Mouse (Mus musculus): ENCODE results near the gene Fmnl1.

Fmnl1 gene

DNA sequence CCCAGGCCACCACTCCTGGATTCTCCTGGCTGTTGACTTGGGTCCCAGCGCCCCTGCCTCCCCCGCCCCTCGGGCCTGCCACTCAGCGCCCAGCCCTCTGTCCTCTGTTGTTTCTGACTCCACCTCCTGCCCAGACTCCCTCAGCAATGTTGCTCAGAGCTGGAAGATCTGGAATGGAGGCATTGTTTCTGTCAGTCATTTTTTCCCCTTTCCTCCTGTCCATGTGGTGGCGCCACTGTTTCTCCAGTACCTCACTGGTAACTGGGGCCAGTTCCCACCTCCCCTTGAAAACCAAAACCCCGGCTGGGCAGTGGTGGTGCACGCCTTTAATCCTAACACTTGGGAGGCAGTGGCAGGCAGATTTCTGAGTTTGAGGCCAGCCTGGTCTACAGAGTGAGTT, 9.5 kb upstream of the Fmnl1 start:
- no peak for DNase-seq (ENCODE audit: low spot score in 2 of 2)

DNA sequence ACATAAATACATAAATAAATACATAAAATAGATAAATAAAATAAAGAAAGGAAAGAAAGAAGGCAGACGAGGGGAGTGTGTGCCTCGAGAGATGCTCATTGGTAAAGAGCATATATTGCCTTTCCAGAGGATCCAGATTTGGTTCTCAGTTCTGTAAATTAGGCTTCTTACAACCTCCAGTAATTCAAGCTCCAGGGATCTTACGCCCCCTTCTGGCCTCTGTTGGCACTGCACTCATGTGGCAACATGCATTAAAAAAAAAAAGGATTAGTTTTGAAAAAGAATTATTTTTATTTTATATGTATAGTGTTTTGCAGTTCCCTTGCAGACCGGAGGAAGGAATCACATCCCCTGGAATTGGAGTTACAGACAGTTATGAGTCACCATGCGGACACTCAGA, 8.8 kb upstream of the Fmnl1 start:
- DNase-seq (ENCODE audit: low spot score in 2 of 2), result no peak

DNA sequence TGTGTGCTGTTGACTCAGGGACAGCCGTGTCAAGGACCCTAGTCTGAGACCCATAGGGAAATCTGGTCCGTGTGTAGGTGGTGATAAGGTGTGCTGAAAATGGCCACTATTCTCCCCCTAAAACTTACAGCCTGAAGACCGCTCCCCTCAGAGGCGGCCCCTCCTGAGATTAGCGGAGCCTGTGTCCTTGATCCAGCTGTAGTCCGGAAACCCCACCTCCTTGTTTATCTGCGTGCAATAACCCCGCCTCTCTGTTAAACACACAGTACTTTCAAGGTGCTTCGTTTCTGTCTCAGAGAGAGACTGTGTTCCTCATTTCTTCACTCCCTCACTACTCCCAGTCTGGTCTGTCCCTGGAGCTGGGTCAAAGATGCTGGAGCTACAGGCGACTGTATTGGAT, 6.5 kb upstream of the Fmnl1 start:
- no peak for DNase-seq (ENCODE audit: low spot score in 2 of 2)

DNA sequence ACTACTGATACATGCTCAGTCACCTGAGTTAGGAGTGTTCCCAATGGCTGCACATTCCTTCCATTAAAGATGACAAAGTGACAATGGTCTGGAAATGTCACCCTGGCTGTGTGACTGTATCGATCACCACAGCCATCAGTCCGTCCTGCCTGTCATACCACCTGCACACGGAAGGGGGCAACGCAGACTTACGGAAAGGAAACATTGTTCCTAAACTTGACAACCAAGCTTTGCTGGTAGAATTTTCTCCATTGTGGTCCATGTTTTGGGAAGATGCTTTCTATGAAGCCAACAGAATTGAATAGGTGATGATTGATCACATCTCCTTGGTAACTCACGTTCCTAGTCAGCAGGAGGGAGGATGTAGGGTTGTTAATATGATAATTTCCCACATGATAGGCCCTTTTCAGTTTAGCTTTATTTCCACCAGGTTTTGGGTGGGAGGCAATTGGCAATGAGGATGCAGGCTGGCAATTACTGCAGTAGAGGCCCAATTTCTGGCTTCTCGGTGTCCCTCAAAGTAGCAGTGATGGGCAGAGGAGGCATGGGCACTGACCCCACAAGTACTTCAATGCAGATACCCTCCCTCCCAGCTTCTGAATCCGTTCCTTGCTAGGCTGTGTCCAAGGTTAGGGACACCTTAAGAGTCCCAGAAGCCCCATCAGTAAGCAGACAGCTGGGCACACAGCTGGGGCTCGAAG, 2.1 kb upstream of the Fmnl1 start:
- peak in 1 of 2 experiments; percentile 45 for DNase-seq (ENCODE audit: low spot score in 2 of 2)

DNA sequence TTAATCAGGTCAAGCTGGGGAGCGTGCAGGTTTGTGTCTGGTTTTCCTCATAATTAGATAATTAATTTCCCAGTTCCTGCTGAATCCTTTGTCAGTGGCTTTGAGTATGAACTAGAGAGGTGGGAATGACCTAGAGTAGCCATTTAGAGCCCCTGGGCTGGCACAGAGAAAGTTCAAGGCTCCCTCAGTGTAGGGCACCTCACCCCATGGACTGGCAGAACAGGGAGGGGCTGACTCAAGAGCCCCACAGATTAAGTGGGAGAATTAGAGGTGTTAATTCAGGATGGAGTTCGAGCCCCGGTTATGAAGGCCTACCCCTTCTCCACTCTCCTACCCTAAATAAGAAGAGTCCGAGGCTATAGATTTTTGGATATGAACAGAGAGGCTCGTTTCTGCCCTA, 1.2 kb upstream of the Fmnl1 start:
- no peak for DNase-seq (ENCODE audit: low spot score in 2 of 2)

DNA sequence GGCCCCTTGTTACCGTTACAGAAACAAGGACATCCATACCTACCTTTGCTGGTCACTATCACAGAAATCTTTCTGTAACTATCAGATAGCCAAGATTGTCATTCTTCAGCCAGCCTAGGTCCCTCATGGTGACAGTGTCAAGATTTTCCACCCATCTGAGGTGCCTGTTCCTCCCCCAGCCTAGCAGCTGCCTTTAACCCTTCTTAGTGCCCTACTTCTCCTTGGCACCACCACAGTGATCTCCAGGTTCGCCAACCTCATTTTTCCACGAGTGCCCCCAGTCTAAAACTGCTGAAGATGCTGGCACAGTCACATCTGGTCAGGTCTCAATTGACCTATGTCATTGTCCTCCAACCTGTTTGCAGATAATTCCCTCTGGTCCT, 805 bp upstream of the Fmnl1 start:
- no peak for DNase-seq (ENCODE audit: low spot score in 2 of 2)

DNA sequence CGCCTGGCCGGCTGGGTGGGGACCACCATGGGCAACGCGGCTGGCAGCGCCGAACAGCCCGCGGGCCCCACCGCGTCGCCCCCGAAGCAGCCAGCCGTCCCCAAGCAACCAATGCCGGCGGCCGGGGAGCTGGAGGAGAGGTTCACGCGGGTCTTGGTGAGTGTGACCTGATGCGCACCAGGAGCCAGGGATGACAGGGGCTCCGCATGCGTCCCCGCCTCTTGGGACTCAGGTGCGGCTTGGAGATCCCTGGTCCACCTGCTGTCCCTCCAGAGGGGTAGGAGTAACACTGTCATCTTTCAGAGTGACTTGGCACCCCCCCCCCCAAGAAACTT, 346 bp downstream of the Fmnl1 start:
- no peak for DNase-seq (ENCODE audit: low spot score in 2 of 2)

DNA sequence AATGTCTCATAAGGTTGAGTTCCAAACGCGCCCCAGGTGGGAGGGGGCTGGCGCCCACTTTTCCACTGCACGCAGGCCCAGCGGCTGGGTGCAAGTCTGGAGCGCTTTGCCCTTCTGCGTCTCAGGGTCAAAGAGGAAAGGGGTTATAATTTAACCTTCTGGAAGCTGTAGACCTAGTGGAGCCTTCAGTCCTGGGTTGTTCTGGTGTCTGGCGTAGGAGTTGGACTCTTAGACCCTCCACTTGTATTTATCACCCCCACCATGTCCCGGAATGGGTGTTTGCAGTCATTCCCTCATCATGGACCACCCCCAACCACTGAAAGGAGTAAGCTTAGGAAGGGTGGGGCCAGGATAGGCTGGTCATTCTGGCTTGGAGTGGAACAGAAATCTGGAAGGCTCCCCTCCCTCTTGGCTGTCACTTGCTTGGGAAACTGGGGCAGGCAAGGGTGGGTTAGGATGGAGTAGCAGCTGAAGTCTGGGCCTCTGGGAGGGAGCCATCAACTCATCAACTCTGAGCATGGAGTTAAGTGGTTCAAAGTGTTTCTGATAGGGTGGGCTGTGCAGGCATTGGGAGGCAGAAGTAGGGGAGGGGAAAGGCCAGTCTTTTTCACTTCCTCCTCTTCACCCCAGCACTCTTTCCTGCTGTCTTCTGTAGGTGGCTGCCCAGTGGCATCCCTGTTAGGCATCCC, 940 bp downstream of the Fmnl1 start:
- no peak for DNase-seq (ENCODE audit: low spot score in 2 of 2)

DNA sequence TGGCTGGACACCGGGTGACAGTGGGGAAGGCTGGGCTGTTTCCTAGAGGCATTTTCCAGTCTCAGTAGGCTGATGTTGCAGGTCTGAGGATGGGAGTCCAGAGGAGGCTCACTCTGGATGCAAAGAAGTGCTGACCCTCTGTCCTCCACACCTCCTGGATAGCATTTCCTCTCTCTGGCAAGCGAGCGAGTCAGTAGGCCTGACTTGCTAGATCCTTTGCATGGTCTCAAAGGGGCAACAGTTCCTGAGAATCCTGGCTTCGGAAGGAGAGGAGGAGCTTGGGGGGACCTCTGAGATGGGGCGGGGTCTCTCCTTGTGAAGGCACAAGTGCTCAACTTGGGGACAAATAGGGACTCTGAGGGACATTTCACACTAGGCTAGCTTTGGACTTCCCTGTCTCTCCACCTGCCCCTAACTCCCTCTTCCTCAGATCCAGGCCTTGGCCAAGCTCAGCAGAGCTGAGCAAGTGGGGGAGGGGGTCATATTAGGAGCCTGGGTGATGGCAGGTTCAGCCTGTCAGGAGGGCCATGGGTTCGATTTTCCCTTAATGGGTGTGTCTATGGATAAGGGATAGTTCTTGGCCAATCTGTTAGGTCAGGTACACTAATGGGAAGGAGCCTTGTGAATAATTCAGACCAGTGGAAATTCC, 1.6 kb downstream of the Fmnl1 start:
- no peak for DNase-seq (ENCODE audit: low spot score in 2 of 2)

DNA sequence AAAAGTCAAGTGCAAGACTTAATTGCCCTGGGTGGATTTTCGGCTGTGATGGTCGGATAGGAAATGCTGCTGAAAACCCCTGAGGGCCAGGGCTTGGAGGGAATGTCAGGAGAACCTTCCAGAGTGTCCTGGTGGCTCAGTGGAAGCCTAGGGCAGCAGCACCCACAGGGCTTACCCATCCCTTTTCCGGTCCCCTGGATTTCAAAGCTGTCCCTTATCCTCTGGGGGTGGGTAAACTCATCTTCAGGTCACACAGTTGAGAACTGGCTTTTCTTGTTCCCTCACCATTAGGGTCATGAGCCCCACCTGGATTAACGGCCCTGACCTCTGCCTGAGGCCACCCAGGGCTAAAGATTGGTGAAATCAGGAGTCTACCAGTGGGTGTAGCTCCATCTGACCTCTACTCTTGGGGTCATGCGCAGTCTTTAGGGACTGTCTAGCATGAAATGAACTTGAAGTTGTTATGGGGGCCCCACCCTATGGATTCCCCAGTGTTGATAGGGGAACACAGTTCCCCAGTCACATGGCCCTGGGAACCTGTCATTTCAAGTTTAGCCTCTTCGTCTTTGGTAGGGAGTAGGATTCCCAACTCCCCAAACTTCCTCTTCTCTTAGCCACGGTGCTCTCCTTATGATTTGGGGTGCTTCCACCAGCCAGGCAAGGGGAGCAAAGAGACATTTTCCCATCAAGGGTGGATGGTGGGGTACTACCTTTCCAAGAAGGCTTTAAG, 2.3 kb downstream of the Fmnl1 start:
- no peak for DNase-seq (ENCODE audit: low spot score in 2 of 2)

DNA sequence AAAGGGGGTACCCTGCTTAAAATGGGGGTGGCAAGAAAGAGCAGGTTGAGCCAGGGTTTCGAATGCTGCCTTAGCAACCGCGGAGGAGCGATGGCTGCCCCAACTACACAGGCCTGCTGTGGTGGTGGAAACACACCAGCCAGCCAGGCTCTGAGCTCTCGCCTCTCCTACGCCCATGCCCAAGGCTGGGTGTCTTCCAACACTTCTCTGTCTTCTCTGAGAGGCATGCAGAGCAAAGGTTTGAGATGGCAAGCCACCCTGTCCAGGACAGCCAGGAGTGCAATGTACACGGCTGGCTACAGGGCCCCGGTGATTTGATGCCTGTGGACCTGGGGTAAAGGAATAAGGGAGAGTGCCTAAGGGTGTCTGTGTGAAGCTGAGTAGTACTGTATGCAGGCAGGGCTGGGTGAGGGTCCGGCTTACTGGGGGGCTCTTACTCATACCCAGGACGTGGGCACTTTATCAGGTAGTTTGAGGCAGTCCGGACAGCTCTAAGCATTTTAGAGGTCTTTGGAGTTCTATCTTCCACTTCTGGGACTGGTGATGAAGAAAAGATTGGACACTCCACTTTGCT, 3.0 kb downstream of the Fmnl1 start:
- DNase-seq (ENCODE audit: low spot score in 2 of 2), result no peak

DNA sequence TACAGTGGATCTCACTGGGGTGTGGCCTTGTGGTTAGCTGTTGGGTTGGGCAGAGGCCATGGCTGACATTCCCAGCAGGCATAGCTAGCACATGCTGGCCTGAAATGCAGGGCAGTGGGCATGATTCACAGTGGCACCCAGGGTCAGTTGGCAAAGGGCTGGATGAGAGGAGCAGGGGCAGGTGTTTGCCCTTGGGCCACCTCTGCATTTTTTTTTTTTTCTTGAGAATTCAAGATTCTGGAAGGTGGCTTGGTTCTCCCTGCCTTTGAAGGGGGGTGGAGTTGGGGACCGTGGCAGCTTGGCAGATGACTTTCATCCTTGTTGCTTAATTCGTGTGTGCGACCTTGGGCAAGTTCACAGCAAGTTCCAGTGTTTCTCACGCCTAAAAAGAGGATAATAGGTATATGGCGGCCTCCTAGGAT, 3.5 kb downstream of the Fmnl1 start:
- DNase-seq (ENCODE audit: low spot score in 2 of 2), result no peak

DNA sequence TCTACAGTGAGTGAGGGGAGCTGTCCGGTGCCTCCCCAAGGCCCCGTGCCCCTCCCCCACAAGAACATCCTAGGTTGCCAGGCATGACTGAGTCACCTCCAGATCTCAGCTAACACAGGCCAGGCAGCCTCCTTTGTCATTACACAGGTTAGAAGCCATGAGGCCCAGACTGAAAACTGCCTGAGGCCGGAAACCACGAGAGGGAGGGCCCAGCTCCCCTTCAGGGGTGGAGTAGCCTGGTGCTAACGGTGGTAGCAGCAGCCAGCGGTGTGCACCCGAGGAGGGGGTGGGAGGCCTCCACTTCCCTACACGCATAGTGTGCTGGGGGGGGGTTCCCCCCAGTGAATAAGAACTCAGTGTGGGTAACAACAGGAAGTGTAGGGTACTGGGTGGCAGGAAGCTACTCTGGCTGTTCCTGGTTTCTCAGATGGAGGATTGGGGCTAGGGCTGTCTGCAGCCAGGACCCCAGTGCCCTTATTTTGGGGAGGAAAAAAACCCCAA, 4.0 kb downstream of the Fmnl1 start:
- DNase-seq (ENCODE audit: low spot score in 2 of 2), result no peak

DNA sequence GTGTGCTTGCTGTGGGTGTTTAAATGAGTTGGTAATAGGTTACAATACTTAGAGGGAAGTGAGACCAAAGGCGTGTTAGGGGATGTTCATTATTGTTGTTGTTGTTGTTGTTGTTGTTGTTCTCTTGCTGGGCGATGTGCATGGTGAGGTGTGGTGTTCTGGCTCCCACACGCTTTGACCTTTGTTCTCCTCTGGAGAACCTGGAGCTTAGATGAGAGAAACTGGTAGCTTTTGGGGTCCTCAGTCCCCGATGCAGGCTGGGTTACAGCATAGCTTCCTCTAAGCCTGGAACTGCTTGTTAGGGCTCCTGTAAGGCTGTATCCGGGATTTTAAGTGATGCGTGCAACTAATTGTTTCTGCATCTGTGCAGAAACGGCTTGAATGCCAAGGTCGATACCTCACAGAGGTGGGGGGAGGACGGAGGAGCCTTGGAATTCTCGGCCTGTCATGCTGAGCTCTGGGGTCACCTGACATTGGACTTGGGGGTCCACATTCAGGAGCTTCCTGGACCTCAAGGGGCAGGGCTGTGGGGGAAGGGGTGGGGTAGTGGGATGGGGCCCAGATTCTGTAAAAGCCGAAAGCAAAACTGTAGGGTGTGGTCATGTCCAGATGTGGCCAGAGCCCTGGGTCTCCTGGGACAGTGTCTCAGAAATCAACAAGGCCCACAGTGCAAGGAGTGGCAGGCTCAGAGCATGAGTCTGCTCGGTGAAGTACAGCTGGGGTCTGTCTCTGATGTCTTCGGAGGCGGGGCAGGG, 5.0 kb downstream of the Fmnl1 start:
- DNase-seq (ENCODE audit: low spot score in 2 of 2), result no peak

DNA sequence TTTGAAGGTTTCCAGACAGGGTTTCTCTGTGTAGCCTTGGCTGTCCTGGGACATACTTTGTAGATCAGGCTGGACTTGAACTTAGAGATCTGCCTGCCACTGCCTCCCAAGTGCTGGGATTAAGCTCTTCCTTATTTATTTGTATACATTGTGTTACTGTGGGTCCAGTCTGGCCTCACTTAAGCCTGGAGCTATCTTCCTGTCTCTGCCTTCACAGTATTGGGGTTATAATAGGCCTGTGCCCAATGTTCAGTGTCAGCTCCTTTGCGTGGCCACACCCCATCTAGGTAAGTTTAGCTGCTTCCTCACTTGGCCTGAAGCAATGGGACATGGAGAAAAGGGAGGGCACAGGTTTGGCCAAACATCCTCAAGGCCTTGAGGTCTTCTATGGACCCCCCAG, 5.6 kb downstream of the Fmnl1 start:
- no peak for DNase-seq (ENCODE audit: low spot score in 2 of 2)

DNA sequence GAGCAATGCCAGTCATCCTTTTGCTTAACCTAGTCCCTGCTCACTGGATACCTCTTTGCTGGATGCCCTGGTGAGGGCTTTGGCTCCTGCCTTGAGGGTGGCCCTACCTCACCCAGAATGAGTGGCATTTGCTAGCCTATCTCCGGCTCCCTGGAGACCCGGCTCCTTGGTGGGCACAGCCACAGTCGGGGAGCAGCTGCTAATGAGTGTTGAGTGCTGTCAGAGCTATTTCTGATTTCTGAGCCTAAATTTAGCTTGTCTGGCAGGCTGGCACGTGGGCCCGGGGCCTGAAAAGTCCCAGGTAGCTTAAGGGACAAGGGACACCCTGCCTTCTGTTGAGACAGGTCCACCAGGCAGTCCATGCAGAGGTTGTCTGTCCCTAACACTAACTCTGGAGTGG, 6.3 kb downstream of the Fmnl1 start:
- DNase-seq (ENCODE audit: low spot score in 2 of 2), result no peak

DNA sequence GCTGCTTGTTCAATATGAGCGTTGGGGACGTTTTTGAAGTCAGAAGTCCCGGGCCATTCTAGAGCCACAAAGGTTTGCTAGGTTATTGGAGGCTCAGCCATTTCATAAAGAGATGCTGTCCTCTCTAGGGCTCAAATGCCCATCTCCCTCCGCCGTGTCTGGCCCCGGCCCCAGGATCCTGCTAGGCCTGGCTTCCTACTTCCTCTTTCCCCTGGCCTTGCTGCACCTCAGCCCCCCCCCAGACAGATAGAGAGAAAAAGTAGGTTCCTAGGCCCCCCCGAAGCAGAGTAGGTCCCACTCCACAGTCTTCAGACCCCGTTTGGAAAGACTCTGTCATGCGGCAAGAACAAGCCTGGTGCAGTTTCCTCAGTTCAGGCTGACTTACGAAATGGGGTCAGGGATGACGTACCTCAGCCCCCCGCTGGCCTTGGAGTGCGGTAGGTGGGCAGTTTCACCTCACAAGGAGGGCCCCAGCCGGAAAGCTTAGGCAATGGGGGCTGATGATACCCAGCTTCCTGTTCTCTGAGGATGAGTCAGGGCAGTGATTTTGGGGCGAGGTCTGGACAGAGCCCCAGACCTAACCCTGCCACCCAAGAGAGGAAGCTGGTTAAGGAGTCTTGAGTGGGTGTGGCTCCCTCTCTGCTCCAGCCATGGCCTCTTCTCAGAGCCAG, 7.0 kb downstream of the Fmnl1 start:
- no peak for DNase-seq (ENCODE audit: low spot score in 2 of 2)

DNA sequence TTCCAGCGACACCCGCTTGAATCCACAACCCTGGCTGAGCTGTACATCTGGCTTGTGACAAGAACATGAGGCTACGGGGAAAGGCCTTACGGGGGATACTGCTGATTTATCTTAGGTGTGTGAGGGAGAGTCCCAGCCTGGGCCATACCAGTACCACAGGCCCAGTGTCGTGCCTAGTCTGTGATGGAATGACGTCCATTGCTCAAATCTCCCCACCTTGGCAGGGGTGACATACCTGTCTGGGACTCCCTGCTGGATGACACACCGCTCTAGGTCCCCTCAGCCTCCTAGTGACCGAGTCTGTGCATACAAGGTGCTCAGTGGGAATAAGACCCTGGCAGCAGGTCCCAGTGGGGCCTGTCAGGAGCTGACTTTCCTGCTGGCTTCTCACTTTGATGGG, 7.8 kb downstream of the Fmnl1 start:
- no peak for DNase-seq (ENCODE audit: low spot score in 2 of 2)

DNA sequence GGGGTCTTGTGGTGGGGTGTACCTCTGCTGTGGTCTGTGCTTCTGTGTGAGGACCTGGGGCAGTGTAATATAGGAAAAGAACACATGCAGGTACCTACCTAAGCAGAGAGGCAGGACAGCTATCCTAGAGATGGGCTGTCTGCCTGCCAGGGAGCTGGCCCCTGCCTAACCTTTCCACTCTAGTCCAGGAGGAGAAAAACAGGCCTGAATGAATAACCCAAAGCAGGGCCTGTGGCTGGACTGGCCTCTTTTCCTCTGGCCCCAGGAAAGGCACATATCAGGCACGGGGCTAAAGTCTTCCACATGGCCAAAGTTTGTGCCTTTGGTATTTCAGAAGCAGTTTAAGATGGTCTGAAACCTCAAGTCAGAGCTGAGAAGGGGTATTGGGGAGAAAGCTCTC, 9.5 kb downstream of the Fmnl1 start:
- no peak for DNase-seq (ENCODE audit: low spot score in 2 of 2)

DNA sequence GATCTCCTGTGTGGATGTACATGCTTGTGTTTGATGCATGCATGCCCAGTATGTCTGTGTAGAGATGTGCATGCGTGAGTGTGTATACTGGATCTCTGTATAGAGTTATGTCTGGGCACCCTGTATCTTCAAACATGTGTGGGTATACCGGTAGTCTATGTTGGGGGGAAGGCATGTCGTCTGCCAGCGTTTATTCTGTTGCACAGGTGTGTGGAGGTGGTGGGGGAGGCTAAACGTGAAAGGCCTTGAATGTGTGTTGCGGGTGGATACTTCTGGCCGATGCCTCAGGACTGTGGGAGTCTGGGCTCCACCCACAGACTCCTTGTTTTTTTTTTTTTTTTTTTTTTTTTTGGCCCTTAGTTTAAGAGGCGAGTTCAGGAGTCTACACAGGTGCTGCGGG, 10.4 kb downstream of the Fmnl1 start:
- no peak for DNase-seq (ENCODE audit: low spot score in 2 of 2)

DNA sequence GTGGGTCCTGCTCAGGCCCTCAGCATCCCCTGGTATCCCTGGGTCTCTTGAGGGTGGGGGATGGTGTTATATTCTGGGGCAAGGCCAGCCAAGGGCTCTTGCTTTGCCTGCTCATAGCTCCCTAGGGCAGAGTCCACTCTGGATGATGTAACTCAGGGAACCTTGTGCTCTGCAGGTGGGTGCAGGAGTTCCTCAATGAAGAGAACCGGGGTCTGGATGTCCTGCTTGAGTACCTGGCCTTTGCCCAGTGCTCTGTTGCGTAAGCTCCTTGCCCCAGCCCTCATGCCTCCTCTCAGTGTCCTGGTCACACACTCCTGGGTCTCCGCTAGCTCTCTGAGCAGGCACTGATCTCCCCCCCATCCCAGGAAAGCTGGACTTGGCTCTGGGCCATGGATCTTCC, 11.0 kb downstream of the Fmnl1 start:
- DNase-seq (ENCODE audit: low spot score in 2 of 2), result no peak
